Mouse (Mus musculus) cerebellum, postnatal 25 days (tissue): ENCODE results near the gene Dusp14.

Experiments
- DNase-seq, 2 experiments: peaks; one replicate each; pipeline ENCODE4 v3.0.0; 2021; ENCODE audit warnings: mixed read lengths in 2 of 2

The Dusp14 gene

GRCm38 (mm10) chr11:84013105-84013504 lies 56.0 kb downstream of the Dusp14 start:
- DNase-seq: peak; percentile 66 to 82

DNA sequence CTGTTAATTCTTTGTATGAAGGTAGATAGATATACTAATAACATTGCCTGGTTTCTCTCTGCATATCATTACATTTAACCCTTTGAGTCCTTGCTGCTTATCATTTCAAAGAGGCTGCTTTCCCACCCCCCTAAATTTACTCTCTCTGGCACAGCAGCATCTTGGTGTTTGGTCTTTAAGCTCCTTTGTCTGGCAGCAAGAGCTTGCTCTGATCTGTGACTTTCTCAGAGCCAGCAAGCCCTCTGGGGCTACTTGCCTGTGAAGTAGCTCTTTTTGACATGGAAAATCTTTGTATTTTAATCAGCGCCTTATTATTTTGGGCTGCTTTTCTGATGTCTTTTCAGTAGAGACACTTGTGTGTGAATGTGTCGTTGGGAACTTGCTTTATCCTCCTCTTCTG lies 57.5 kb downstream of the Dusp14 start:
- DNase-seq: no peak

GRCm38 (mm10) chr11:84011050-84011449 lies 58.0 kb downstream of the Dusp14 start:
- DNase-seq: peak in 1 of 2 experiments; percentile 24

DNA sequence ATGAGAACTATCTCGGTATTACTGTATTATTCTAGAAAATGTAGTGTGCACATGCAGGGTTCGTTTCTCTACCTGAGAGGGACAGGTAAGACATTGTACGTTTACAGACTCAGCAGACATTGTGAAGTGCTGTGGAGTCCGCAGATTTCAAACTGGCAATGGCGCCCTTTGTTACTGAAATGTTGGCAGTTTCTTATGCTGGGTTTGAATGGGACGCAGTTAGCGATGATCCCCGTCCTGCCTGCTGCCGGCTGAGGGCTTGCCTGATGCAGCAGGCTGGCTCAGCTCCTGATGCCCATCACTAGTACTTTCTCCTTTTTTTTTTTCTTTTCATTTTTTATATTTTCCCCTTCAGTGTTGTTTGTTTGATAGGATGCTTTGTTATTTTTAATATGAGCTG lies 58.6 kb downstream of the Dusp14 start:
- DNase-seq: peak in 1 of 2 experiments; percentile 16

- DNase-seq: peak in 1 of 2 experiments; percentile 24
Observed at GRCm38 (mm10) chr11:84009001-84009400, 60.1 kb downstream of the Dusp14 start.

GRCm38 (mm10) chr11:84003986-84004385 lies 65.1 kb downstream of the Dusp14 start:
- DNase-seq: no peak

DNA sequence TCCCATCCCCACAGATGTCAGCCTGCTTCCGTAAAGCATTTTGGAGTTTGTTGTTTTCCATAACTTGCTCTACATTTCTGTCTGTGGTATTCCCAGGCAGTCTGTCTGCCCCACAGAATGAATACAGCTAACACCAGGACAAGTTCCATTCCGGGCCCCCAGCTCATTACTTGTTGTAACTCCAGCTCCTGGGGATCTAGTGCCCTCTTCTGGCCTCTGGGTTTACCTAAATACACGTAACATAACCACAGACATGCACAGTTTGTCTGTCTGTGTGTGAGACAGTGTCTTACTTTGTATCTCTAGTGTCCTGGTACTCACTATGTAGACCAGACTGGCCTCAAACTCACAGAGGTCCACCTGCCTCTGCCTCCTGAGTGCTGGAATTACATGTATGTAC lies 67.8 kb downstream of the Dusp14 start:
- DNase-seq: no peak

DNA sequence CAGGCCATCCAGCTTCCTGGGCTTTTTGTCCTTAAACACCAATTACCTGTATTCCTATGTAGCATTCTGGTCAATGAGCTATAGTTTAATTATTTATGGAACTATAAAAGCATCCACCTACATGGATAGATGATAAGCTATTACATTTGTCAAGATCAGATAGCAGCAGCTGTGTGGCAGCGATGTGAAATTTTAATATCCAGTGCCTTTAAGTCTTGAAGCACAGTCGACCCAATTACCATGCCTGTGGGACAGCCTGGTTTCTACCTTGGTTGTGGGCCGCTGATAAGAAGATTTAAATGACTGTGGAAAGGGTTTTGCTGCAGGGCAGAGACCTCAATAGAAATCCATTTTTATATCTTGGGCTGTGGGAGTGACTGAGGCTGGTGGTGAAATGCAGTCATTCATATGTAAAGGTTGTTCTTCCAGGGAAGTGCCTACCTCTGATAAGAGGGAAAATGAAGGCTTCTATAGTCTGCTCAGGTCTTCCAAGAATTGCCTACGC lies 69.6 kb downstream of the Dusp14 start:
- DNase-seq: no peak

DNA sequence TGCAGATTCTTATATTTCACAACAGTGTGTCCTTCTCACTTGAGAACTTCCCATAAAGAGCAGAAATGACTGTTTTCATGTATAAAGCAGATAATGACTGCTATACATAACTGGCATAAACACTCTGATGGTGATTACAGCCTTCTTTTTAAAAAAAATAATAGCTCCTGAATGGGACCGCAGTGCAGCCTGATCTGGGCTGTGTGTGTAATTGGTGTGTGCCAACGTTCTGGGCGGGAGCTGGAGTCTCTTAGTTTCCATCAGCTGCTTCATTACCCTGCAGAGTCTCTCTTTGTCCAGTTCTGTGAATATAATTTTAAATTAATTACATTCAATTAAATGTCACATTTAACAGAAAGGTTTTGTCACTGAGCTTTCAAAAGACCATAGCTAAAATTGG lies 70.1 kb downstream of the Dusp14 start:
- DNase-seq: no peak
